Mouse (Mus musculus): Measurements from ENCODE around the gene Gtf2ird2.

DNA sequence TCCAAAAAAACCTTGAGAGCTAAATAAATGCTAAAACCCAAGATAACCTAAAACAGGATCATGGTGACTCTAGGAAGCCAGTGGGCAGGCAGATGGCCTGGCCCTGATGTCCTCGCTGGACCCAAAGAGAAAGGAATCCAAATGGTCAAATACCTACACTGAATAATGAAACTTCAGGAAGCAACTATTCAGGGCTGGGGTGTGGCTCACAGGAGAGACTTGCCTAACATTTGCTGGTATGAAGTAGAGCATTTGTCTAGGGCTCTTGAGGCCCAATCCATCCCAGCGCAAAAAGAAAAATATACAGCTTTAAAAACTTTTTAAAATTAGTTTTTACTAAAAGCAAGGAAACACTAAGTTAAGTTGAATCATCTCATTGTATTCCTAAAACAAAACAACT lies 75.1 kb downstream of the Gtf2ird2 start:
- no peak for TF ChIP-seq POLR2A (IDR thresholded peaks at IDR 0.05; ENCODE audit: low read depth, low read length)
- TF ChIP-seq CTCF (IDR thresholded peaks at IDR 0.05; ENCODE audit: extremely low read depth, insufficient read length, insufficient replicate concordance, low read depth, low read length): no peak
